In genomic region chr7:69277056-69277705, GRCm38 (mm10) we compare ENCODE assay signal across 13 mouse cellular contexts.
"Had no signal": no experiment of that assay in that cellular context is flagged by ENCODE, and none has a peak within 500 bp of the region (broad histone marks: within the 10 kb centered on the region; RNA-seq: fewer than 3 reads in every experiment).

No protein-coding gene starts in this region.

- H3K9ac ChIP-seq: kidney, embryonic 15.5 days; liver, embryonic 15.5 days; neural tube, embryonic 13.5 days had no signal

- H3K36me3 ChIP-seq: kidney, embryonic 15.5 days; limb, embryonic 10.5 days; liver, embryonic 15.5 days; neural tube, embryonic 13.5 days had no signal

- H3K4me1 ChIP-seq: kidney, embryonic 15.5 days; limb, embryonic 10.5 days; liver, embryonic 15.5 days had no signal

- H3K4me2 ChIP-seq: kidney, embryonic 15.5 days; liver, embryonic 11.5 days; liver, embryonic 15.5 days; neural tube, embryonic 13.5 days had no signal

- H3K27ac ChIP-seq: kidney, embryonic 15.5 days; left cerebral cortex, adult 2 months; limb, embryonic 10.5 days; liver, embryonic 15.5 days; neural tube, embryonic 13.5 days; stomach, postnatal 0 days had no signal

- H3K4me3 ChIP-seq: kidney, embryonic 15.5 days; left cerebral cortex, adult 2 months; limb, embryonic 10.5 days; liver, embryonic 15.5 days; neural tube, embryonic 13.5 days had no signal

- H3K9me3 ChIP-seq: kidney, embryonic 15.5 days; limb, embryonic 10.5 days; liver, embryonic 15.5 days; neural tube, embryonic 13.5 days had no signal

- DNase-seq: kidney, postnatal 14 days; lung, adult 2 months; lung, postnatal 36 days; right cerebral cortex, adult 18-20 months; thymus, postnatal 4 days had no signal

- ATAC-seq: lung, postnatal 0 days had no signal

- H3K27me3 ChIP-seq: kidney, embryonic 15.5 days; liver, embryonic 15.5 days; neural tube, embryonic 13.5 days had no signal
